Mouse (Mus musculus): ENCODE measurements around the gene Srpx.

- TF ChIP-seq CTCF (IDR thresholded peaks at IDR 0.05; ENCODE audit: low read depth) (no peak), EP300 (IDR thresholded peaks at IDR 0.05; ENCODE audit: low read depth) (no peak)
These were observed 1.7 kb downstream of the Srpx start for GRCm38 (mm10) chrX:10115780-10116179.
